Mouse (Mus musculus) MN1 (cell line): ENCODE results near the gene Rpl6.

Source experiments
- DNase-seq: peaks from one replicate; pipeline ENCODE4 v3.0.0-alpha.2; 2016; ENCODE audit warnings: low spot score

Rpl6 gene

DNA sequence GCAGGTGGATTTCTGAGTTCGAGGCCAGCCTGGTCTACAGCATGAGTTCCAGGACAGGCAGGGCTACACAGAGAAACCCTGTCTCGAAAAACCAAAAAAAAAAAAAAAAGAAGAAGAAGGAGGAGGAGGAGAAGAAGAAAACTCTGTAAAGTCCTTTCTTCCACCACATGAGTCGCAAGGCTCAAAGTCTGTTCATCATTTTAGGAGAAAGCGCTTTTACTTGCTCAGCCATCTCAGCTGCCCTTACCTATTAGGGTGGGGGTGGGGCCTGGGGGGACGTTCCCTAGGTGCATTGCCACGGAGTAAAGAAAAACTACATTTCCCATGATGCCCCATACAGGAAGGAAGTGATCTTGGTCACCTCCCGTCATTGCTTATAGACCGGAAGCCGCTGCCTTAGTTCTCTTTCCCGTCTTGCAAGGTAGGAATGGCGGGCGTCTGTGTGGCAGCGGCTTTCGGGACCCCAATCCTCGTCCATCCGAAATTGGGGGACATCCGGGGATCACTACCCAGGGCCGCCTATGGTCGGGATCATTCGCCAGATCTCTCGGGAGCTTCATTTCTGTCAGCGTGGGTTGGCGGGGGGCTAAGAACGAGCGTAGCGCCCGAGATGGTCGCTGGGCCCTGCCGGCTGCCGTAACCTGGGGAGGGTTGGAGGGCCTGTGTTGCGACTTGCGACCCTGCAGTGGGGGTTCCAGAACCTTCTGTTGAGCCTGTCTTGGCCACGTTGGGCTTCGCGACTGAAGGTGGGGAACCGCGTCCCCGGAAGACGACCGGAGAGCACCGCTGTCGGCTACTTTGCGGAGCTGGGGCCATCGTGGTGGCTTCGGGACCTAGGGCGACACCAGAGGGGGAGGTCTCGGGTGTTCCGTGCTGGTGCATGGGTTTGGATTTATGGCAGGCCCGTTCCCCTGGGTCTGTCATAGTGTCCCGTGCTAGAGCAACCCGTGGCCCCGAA is at the start of gene Rpl6:
Rpl6 (plus strand) TSS at position 350 of the 958 bp plus-strand sequence.
- peak; percentile 86 for DNase-seq

DNA sequence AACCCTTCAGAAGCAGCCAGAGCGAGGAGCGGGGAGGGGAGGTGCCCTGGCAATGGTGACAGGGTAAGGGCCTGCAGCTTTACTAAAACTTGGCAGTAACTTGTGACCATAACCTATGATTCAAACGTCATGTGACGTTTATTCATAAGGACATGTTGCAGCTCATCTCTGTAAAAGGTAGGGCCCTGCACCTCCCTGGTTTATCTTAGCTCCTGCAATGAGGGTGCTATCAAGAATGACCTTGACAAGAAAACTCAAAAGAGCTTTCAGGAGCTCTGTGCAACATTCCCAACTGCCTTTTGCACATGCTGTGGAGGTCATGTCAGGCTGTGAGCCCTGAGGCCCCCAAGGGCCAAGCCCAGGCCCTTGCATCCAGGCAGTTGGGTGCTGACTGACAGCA is 48.2 kb upstream of the Rpl6 start:
- no peak for DNase-seq

DNA sequence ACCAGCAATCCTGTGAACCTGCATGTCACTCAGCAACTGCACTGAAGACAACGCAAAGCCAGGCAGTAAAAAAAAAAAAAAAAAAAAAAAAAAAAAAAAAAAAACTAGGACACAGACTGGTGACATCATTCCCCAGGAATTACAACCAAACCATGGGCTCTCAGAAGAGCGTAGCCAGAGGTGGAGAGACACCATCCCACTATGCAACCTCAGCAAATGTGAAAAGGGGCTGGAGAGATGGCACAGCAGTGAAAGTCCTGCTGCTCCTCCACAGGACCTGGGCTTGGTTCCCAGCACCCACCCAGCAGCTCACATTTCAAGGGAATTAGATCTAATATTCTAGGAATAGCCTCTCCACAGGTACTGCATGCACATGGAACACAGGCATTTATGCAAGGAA is 47.3 kb upstream of the Rpl6 start:
- peak; percentile 50 for DNase-seq

DNA sequence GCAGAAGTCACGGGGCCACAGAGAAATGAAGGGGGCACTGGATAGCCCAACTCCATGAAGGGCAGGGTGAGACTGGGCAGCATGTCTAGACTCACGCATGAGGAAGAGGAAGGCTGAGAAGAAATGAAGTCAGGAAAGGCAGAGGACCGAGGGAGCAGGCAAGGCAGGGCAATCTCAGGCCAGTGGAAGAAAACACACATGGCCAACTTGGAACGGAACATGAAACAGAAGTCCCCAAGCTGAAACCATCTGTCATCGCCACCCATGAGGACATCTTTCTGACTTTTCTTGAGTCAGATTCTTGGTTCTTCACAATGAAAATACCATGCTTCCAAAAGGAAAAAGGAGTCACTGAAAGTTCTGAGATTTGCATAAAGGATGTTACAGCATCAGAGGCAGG is 46.8 kb upstream of the Rpl6 start:
- no peak for DNase-seq

DNA sequence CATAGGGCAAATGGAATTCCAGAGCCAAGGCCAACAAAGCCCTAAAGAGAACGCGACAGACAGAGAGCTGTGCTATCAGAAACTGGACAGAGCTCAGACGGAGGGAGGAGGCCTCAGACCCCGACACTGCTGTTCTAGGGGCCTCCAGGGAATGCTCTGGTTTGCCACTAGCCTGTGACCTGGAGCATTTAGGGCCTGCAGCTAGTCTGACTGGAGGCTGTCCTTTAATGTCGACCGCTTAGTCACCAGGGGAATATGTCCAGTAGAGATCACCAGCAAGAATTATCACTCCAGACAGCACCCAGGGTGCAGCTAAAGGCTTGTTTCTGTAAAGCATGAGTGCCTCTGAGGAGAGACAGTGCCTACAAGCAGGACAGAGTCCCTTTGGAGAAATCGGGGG is 45.3 kb upstream of the Rpl6 start:
- DNase-seq = no peak

DNA sequence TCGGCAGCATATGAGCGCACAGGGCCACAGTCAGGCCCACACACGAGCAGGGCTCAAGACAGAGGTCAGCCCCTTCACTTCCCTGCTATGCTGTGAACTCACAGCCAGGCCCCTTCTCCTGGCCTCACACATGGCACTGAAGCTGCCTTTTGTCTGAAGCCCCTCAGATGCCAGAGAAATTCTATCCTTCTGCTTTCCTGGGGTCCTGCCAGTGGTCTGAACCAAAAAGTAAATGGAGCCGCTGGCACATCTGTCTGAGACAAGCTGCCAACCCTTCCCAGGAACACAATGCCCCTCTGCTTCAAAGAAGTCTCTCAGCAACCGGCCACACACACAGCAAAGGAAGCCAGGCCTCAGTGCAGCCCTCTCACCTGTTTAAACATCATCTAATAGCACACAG is 42.0 kb upstream of the Rpl6 start:
- no peak for DNase-seq

DNA sequence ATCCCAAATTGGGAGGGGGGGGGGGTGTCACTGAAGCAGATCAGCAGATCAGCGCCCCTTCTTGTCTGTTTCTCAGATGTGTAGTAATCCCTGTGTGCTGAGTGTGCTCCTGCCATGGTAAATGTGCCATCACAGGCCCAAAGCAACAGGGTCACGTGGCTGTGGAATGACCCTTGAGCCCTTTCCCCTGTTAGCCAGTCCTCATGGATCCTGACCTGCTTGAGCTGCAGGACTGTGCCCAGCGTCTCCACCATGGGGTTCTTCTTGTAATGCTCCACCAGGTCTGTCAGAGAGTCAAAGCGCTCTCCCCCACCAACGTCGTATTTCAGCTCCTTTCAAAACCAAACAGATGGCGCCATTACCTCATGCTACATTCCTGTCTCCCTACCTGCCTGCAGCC is 41.4 kb upstream of the Rpl6 start:
- DNase-seq = no peak

DNA sequence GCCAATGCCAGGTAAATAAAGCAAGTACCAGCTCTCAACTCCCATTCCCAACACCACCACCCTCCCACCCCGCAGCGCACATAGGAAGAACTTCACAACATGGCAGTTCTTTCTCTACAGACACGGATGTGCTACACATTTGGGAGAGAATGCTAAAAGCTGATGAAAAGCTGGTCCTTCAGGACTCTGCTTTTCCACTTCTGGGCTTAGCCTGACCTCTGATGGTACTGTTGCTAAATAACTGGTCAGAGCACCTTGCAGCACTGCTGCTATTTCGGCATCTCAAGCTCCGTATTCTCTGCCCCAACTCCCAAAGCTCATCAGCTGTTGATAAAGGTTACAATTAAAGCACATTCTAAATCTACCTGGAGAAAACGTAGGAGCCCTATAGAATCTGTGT is 37.4 kb upstream of the Rpl6 start:
- no peak for DNase-seq

DNA sequence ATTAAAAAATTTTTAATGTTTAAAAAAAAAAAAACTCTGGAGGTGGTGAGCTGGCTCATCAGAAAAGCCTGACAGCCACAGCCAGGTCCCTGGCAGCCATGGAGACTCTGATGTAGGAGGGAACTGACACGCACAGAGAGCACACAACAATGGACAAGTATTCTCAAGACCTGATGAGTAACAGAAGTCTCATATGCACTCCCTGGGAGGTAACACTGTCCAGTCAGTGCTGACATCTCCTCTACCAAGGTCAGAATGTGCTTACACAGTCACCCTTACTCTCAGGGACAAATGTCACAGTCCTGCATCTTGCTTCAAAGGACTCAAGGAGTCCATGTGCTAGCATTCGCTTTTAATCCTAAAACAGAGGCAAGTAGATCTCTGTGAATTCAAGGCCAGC is 34.7 kb upstream of the Rpl6 start:
- no peak for DNase-seq

DNA sequence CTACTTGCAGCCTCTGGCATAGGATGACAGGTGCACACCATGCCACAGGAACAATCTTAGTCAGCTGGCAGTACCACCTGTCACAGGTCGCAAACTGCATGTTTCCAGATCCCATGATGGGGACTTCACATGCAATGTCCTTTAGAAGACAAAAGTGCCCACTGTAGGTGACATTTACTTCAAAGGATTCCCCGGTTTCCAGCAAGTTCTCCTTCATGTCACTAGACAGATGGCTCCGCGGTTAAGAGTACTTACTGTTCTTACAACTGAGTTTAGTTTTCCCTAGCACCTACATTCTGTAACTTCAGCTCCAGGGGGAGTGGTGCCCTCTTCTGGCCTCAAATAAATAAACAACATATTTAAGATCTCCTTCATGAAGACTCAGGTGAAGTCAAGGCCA is 31.4 kb upstream of the Rpl6 start:
- no peak for DNase-seq

DNA sequence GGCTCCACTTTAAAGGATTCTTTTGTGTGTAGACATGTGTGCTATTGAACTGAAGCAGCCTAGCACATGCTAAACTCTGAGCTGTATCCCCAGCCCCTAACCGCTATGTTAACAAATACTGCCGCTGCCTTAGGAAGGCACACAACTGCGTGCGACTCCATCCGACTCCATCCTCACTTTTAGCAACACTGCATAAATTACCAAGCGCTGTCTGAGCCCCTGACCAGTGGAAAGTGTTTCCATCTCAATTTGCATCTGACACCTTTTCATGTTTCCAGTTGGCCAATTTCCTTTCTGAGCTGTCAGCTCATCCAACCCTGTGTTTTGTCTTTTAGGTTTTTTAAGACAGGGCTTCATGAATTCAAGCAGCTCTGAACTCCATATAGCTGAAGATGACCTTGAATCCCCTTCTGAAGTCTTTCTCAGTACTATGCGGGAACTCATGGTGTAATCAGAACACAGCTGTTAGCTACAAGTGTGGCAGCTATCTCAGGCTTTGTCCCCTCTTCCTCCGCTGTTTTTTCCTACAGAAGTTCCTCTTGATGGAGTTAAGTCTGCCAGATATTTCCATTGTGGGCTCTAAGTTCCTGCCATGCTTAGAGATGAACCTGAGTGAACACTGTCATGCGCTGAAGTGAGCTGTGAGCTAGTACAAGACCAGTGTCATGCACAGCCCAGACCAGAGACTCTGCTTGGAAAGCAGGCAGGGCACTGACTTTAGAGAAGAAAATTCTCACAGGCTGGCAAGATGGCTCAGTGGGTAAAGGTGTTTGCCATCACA is 25.0 kb upstream of the Rpl6 start:
- DNase-seq = no peak

DNA sequence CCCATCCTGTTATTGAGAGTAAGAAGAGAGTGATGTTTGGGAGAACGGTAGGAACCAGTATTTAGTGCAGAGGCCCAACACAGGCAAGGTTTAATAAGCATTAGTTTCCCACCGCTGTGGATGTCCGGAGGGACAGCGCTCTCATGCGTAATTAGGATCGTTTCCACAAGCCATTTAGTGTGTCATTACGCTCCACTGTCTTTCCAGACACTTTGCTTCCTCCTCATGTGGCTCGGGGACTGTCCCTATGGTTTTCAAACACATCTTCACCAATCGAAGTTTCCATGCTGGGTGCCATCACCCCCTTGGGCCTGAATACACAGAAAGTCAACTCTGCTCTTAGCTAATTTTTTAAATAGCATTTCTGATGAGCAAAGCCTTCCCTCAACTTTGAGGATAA is 21.0 kb upstream of the Rpl6 start:
- DNase-seq = no peak

DNA sequence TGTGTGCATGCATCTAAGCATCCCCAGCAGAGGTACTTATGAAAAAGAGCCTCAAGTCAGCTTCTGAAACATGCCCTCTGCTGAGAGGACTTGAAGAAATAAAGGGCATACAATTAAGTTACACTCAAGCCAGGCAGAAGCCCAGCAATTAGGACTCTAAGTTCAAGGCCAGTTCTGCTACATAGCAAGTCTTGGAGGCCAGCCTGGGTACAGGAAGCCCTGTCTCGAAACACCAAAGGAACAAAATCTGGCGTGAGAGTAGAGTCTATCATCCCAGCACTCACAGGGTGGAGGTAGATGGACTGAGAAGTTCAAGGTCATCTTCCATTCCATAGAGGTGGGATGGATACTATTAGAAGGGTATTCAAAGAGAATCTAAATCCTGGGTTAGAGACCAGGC is 19.9 kb upstream of the Rpl6 start:
- no peak for DNase-seq

DNA sequence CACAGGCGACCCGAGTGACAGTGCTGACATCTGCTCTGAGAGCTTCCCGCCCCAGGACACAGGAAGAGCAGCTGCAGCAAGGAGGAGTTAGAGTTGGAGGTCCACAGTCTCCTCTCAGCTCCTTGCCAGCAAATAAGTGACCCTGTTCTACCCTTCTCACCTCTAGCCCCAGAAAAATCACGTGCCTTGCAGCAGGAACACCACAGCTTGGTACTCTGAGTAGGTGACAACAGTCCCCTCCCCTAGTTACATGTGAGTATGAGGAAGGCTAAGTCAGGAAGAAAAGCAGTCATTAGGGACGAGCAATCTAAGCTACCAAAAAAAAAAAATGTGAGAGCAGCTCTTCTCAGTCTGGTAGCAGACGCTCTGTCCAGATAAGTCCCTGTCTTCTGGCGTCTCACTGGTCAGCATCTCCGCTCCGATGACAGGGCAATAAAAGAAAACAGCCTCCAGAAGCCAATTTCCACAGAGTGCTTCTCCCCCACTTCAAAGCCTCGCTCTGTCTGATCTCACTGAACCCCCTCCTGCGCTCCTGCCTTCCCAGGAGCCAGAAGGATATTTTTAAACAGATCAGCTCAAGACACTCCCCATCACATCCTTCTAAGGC is 19.2 kb upstream of the Rpl6 start:
- peak; percentile 83 for DNase-seq

DNA sequence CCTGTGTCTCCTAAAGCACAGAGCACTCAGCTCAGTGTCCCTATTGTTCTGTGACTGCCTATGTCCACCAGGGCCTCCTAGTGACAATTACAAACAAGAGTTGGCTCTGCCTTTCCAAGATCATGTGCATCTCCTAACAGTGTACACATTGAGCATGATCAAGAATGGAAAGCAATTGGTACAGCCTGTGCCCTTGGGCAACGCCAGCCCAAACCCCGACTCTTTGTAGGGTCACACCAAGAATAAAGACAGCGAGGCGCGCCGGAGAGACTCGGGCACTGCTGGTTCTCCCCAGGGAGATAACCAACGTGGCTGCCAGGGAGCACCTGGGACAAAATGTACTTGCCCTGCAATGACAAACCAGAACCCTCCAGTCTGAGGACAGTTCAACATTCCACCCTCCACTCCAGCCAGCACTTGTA is 16.7 kb upstream of the Rpl6 start:
- DNase-seq = no peak

DNA sequence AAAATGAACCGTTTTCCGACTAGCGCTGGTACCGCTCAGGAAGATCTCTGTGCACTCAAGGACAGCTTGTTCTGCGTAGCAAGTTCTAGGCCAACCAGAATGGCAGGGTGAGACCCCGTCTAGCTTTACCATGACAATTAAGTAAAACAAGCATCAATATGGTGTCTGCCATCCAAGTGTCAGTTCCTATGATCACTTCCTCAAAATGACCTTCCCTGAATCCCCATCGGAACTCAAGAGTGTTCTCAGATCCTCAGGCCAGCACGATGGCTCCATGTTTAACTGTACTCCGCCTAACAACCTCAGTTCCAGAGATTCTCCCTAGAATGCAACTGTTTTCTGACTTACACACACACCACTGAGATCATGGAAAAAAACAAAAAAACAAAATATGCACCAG is 16.0 kb upstream of the Rpl6 start:
- no peak for DNase-seq

DNA sequence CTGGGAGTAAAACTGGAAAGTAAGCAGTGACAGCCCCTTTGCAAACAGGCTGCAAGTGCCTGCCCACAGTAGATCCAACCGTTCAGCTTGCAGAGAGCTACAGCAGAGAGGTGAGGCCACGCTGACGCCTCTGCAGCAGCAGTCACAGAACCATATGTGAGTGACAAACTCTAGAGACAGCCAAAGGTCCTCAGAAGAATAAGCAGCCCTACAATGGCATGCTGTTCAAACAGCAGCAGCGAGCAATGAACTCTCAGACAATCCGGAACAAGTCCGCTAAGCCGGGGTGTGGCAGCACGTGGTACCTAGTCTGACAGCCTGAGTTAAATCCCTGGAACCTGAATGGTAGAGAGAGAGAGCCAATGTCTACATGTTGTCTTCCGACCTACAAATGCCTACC is 15.1 kb upstream of the Rpl6 start:
- DNase-seq = no peak

DNA sequence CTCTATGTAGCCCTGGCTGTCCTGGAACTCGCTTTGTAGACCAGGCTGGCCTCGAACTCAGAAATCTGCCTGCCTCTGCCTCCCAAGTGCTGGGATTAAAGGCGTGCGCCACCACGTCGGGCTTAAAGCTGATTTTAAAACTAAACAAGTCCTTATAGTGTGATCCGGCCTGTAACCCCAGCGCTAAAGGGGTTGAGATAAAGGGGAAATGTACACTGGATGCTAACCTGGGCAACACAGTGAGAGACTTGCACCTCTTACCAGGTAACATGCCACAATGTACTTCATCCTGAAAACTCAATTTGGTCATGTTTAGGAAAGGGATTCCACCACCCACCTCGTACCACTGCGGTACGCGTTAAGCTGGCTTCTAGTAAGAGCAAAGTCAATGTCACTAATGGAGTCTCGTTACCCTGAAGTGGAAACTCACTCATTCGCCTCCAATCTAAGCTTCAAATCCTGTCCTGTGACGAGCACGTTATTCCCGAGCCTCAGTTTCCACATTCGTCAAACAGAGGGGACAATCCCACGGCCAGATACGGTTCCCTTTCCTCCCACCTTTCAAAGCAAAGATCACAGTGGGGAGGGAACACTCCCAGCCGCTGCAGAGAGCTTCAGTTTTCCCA is 14.0 kb upstream of the Rpl6 start:
- no peak for DNase-seq

DNA sequence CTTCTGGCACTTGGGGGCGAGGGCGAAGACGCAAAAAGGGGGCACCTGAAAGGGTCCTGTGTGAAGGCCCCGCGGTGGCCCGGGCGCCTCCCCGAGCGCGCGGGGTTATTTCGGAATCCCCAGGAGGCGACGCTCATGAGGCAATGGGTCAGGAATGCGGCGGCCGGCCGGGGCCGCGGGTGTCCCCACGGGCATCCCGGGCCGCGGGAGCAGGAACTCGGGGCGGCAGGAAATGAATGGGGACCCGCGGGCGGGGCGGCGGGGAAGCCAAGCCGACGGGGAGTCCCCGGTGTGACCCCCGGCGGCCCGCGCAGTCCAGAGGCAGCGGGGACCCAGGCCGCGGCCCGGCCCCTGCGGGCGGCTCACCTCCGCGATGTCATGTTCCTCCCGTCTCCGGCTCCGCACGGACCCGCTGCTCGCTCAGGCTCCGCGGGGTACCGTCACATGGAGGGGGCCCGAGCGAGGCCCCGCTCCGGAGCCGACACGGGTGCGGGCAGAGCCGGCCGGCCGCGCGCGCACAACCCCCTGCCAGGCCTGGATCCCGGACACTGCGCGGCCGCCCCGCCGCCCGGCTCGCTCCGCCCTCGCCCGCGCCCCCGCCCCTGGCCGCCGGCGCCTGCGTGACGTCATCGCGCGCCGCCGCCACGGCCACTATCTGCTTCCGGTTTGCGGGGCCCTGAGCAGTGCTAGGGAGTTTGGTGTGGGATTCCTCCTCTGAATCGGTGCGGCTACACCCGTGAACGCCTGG is 13.3 kb upstream of the Rpl6 start, which contains the start of gene Ptpn11:
Ptpn11 (minus strand) TSS at position 562 of the 748 bp plus-strand sequence.
- DNase-seq = peak; percentile 90

DNA sequence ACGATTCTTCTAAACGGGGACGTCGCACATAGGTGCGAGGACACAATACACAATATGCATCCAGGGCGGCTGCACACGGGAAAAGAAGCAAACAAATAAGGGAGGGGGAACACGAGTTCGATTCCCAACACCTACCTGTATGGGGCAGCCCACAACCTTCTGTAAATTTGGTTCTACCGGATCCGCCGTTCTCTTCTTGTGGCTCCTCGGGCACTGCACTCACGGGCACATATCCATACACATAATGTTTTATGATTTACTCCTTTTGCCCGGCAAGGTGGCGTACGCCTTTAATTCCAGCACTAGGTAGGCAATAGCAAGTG is 12.7 kb upstream of the Rpl6 start:
- DNase-seq = no peak

DNA sequence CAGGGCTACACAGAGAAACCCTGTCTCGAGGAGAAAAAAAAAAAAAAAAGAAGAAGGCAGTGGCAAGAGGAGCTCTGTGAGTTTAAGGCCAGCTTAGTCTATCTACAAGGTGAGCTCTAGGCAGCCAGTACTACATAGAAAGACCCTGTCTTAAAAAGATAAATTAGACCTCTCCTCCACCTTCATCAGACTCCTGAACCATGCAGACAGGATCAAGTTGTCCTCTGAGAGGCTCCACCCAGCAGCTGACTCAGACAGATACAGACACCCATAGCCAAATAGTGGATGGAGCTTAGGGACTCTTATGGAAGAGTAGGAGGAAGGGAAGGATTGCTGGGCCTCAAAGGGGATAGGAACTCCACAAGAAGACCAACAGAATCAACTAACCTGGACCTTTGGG is 10.1 kb upstream of the Rpl6 start:
- no peak for DNase-seq

DNA sequence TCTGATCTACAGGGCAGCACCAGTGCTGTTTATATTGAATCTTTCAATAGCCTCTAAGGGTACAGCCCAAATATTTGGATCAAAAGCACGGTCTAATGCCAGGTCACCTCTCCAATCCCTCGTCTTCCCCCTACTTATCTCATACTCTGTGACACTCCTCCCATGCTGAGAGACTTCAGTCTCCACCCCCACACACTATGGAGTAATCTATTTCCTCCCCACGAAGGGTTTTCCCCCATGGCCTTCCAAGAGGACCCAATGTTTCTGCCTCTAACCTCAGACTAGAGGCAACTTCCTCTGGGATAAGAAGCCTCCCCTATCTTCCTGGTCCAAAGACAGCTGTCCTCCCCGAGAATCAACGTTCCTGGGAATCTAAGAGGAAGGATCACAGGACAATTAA is 7.5 kb upstream of the Rpl6 start:
- no peak for DNase-seq
